Mouse (Mus musculus) spleen, adult 2 months (tissue): ENCODE results near the gene Ccl26. TPM values are rescaled to one million over a fixed set of nuclear protein-coding genes. Genes with fewer than 3 reads are reported as not detected.

Source experiments
- DNase-seq, 2 experiments: peaks; one replicate each; pipeline versions ENCODE4 v3.0.0 to v3.0.0-alpha.2; 2012 to 2021; ENCODE audit warnings: low spot score in 2 of 2, low read depth in 1 of 2
- H3K27ac ChIP-seq: fragments of 200-500 bp; 2 replicates; pipeline ENCODE4 v1.5.1; 2012; ENCODE audit warnings: low read length, inconsistent platforms; ENCODE audit not compliant: insufficient read depth
- H3K27me3 ChIP-seq: fragments of 200-500 bp; 2 replicates; pipeline ENCODE4 v1.6.1; 2012; ENCODE audit warnings: mild to moderate bottlenecking, moderate library complexity, low read length, inconsistent platforms; ENCODE audit not compliant: control insufficient read depth, insufficient read depth
- H3K36me3 ChIP-seq: fragments of 200-500 bp; 2 replicates; pipeline ENCODE4 v1.6.1; 2012; ENCODE audit warnings: mild to moderate bottlenecking, low read length, inconsistent platforms; ENCODE audit not compliant: control insufficient read depth, insufficient read depth
- H3K4me1 ChIP-seq: fragments of 200-500 bp; 2 replicates; pipeline ENCODE4 v1.6.1; 2011; ENCODE audit warnings: inconsistent platforms; ENCODE audit not compliant: control insufficient read depth, insufficient read depth, insufficient read length
- H3K4me3 ChIP-seq: fragments of 200-500 bp; 2 replicates; pipeline ENCODE4 v1.5.1; 2011; ENCODE audit warnings: mild to moderate bottlenecking, inconsistent platforms; ENCODE audit not compliant: insufficient read depth, insufficient read length; ENCODE audit errors: extremely low read depth
- CTCF ChIP-seq: fragments of 200-500 bp; IDR thresholded peaks from 2 replicates; pipeline ENCODE4 v1.5.1; 2011; ENCODE audit warnings: mild to moderate bottlenecking, inconsistent platforms; ENCODE audit not compliant: insufficient read depth, insufficient read length, insufficient replicate concordance; ENCODE audit errors: extremely low read depth
- POLR2A ChIP-seq: fragments of 200-500 bp; IDR thresholded peaks from 2 replicates; pipeline ENCODE4 v1.6.1; 2011; ENCODE audit warnings: low read depth, low read length, inconsistent platforms
- WGBS: fragments of 180-500 bp; shearing (Covaris S2); methylation state at CpG from one replicate; pipeline ENCODE4 v1.1.7; 2018; 5-methylcytosine and 5-hydroxymethylcytosine counted together
- polyA plus RNA-seq: library from polyadenylated mRNA; depleted of rRNA; stranded (reverse); fragments of >200 nt; gene quantifications from 2 replicates; pipeline ENCODE4 v1.2.3, GENCODE M21; 2012

Ccl26 gene
- polyA plus RNA-seq, 1 experiment: not detected

GRCm38 (mm10) chr5:135557671-135558070, 5.7 kb downstream of the Ccl26 start:
- Histone ChIP-seq H3K4me3 (no peak overlapping the region), H3K36me3 (no peaks in the 10 kb centered on the region)

GRCm38 (mm10) chr5:135557051-135557450, 6.3 kb downstream of the Ccl26 start:
- no peaks in the 10 kb centered on the region for H3K36me3 ChIP-seq
- no peaks in the 10 kb centered on the region for H3K4me1 ChIP-seq
- no peak for DNase-seq
- 85% methylated on average over 4 of the region's 4 CpGs for WGBS
- no peak overlapping the region for H3K4me3 ChIP-seq
- TF ChIP-seq CTCF (no peak), POLR2A (no peak)
- no peak overlapping the region for H3K27ac ChIP-seq
- H3K27me3 ChIP-seq: no peaks in the 10 kb centered on the region

More at GRCm38 (mm10) chr5:135557671-135558070, 5.7 kb downstream of the Ccl26 start:
- Histone ChIP-seq H3K4me1 (no peaks in the 10 kb centered on the region), H3K27ac (no peak overlapping the region), H3K27me3 (no peaks in the 10 kb centered on the region)
- WGBS: 70% methylated on average over 3 of the region's 3 CpGs
- no peak for DNase-seq
- no peak for TF ChIP-seq POLR2A
- TF ChIP-seq CTCF: no peak

- WGBS: 89% methylated on average over 4 of the region's 4 CpGs
Observed at GRCm38 (mm10) chr5:135556259-135556658, 7.1 kb downstream of the Ccl26 start.

GRCm38 (mm10) chr5:135551591-135551990, 11.8 kb downstream of the Ccl26 start:
- DNase-seq: no peak
- WGBS: 22% methylated on average over 3 of the region's 3 CpGs

More at GRCm38 (mm10) chr5:135556259-135556658, 7.1 kb downstream of the Ccl26 start:
- no peak for DNase-seq
- no peak for TF ChIP-seq POLR2A
- no peak for TF ChIP-seq CTCF
- Histone ChIP-seq H3K27me3 (no peaks in the 10 kb centered on the region), H3K36me3 (no peaks in the 10 kb centered on the region), H3K4me1 (no peaks in the 10 kb centered on the region), H3K27ac (no peak overlapping the region), H3K4me3 (no peak overlapping the region)

GRCm38 (mm10) chr5:135550910-135551309, 12.5 kb downstream of the Ccl26 start:
- WGBS: 35% methylated on average over 3 of the region's 3 CpGs

More at GRCm38 (mm10) chr5:135551591-135551990, 11.8 kb downstream of the Ccl26 start:
- no peak overlapping the region for H3K27ac ChIP-seq
- no peaks in the 10 kb centered on the region for H3K4me1 ChIP-seq
- H3K4me3 ChIP-seq: no peak overlapping the region
- no peaks in the 10 kb centered on the region for H3K27me3 ChIP-seq
- H3K36me3 ChIP-seq: no peaks in the 10 kb centered on the region
- TF ChIP-seq CTCF (no peak), POLR2A (no peak)

GRCm38 (mm10) chr5:135547990-135548389, 15.4 kb downstream of the Ccl26 start:
- H3K27ac ChIP-seq: no peak overlapping the region
- peaks cover 6% of the 10 kb centered on the region; the same call in 1 of the 2 replicates for H3K4me1 ChIP-seq
- DNase-seq: no peak
- no peaks in the 10 kb centered on the region for H3K36me3 ChIP-seq
- H3K27me3 ChIP-seq: no peaks in the 10 kb centered on the region
- WGBS: 87% methylated on average over 2 of the region's 2 CpGs
- H3K4me3 ChIP-seq: no peak overlapping the region
- TF ChIP-seq POLR2A (no peak), CTCF (no peak)

More at GRCm38 (mm10) chr5:135550910-135551309, 12.5 kb downstream of the Ccl26 start:
- no peaks in the 10 kb centered on the region for H3K27me3 ChIP-seq
- TF ChIP-seq CTCF: 0 out of 2 replicates have a peak, but pooled peaks have one; percentile 24
- TF ChIP-seq POLR2A: no peak
- DNase-seq: no peak
- no peaks in the 10 kb centered on the region for H3K4me1 ChIP-seq
- no peak overlapping the region for H3K4me3 ChIP-seq
- no peaks in the 10 kb centered on the region for H3K36me3 ChIP-seq
- H3K27ac ChIP-seq: no peak overlapping the region
